Mouse (Mus musculus) spleen, postnatal 4 days (tissue): ENCODE results near the gene Gm49601.

ENCODE experiments used
- DNase-seq, 2 experiments: peaks; one replicate each; pipeline ENCODE4 v3.0.0; 2022; ENCODE audit warnings: low spot score in 2 of 2

The Gm49601 gene

DNA sequence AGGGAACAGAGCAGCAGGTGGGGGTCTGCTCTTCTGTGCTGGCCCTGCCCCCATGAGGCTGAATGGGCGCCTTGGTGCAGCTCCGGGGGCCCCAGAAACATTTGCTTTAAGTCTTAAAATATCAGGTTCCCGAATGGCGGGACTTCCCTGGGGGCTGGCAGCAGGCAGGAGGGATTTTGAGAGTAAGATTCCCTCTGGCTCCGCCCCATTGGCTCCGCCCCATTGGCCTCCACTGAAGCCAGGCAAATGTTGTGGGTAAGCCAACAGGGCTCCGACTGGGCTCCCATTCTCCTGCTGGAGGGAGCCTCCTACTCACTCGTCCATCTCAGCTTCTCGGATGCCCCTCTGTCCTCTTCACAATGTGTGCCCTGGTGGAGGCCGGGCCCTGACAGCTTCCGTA lies 18.0 kb downstream of the Gm49601 start:
- no peak for DNase-seq

DNA sequence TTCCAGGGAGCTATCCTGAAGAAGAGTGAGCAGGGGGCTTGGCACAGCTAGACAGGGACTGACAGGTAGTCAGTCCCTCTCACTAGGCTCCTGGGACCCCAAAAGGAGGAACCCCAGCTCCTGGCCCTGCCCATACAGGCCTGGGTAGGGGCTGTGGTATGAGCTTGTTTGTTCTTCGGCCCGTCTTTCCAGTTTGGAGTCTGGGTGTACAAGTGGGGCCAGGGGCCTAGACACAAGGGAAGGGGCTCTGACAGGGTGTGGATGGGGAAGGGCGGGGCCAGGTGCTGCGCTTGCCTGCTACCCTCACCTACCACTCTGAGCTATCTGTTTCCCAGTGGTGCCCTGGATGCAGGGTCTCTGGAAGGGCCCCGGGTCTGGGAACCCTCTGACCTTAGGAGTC lies 20.5 kb downstream of the Gm49601 start:
- no peak for DNase-seq

DNA sequence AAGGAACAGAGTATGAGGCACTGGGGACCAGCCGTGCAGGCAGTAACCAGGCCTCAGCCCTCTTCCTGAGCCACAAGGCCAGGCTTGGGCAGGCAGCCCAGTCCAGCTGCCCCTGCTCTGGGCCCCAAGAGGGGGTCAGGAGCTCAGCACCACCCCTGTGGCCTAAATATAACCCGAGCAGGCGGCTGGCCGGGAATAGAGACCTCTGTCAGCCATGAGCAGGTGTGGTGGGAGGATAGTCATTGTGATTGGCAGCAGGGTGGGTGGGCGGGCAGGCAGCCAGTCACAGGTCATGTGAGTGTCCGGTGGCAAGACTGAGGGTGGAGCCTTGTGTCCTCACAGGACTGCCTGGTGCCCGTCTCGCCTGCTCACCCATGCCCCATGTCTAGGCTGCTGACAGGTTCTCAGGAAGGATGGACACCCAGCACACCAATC lies 21.9 kb downstream of the Gm49601 start:
- no peak for DNase-seq

DNA sequence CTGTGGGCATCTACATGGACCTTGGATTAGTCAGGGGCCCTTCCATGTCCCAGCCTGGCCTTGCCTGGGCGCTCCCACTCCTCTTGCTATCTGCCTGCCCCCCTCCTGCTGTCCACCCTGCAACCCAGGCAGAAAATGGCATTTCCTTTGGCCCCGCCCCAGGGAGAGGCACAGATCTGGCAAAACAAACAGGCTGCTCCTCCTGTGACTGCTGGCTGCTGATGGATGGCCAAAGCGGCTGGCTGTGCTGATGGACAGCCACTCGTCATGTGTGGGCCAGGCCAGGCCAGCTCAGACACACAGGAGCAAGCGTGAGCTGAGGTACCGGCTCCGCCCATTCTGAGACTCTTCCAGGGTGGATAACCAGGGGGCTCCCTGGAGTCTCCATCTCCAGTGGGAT lies 24.8 kb downstream of the Gm49601 start:
- DNase-seq: no peak

DNA sequence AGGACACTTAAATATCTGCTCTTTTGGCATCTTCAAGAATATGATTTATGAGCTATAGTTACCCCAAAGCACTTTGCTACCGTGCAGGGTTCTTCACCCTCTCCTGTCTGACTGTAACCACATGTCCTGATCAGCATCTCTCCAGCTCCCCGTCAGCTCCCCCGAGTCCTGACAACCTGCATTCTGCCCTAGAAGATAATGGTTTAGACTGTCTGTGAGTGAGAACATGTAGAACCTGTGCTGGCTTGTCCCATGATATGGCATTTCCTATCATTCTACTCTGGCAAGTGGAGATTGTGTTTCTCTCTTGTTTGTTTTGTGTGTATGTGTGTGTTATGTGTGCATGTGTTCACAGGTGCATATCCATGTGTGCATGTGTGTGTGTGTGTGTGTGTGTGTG lies 28.2 kb downstream of the Gm49601 start:
- DNase-seq: no peak

DNA sequence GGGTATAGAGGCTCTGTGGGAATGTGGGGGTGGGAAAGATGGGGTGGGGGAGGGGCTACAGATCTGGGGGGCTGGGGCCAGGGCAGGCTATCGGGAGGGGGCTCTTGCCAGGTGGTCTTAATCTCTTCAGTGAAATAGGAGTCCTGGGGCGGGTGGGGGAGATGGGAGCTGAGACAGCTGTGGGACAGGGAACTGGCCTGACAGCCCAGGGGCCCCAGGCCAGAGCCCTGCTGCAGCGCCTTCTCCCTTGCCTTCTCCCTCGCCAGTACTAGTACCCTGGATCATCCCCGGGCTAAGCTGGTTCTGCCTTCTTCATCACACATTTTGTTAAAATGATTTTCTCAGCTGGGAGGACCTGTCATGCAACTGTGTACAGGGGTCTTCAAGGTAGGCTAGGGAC lies 30.0 kb downstream of the Gm49601 start:
- DNase-seq: no peak

DNA sequence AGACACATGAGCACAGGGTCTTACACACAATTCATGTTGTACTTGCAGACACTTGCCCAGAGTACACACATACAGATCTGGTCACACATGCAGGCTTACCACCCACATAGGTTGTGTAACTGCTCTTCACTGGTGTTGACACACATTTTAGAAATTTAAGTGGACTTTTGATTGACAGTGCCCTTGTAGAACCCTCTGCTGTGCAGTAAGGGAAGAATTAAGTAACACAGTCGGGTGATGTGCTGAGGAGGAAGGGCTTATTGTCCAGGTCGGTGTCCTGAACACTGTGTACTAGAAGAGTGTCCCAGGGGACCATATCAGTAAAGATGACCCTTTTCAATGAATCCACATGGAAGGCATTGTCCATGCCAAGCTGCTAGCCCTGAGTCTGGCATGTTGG lies 32.3 kb downstream of the Gm49601 start:
- no peak for DNase-seq

DNA sequence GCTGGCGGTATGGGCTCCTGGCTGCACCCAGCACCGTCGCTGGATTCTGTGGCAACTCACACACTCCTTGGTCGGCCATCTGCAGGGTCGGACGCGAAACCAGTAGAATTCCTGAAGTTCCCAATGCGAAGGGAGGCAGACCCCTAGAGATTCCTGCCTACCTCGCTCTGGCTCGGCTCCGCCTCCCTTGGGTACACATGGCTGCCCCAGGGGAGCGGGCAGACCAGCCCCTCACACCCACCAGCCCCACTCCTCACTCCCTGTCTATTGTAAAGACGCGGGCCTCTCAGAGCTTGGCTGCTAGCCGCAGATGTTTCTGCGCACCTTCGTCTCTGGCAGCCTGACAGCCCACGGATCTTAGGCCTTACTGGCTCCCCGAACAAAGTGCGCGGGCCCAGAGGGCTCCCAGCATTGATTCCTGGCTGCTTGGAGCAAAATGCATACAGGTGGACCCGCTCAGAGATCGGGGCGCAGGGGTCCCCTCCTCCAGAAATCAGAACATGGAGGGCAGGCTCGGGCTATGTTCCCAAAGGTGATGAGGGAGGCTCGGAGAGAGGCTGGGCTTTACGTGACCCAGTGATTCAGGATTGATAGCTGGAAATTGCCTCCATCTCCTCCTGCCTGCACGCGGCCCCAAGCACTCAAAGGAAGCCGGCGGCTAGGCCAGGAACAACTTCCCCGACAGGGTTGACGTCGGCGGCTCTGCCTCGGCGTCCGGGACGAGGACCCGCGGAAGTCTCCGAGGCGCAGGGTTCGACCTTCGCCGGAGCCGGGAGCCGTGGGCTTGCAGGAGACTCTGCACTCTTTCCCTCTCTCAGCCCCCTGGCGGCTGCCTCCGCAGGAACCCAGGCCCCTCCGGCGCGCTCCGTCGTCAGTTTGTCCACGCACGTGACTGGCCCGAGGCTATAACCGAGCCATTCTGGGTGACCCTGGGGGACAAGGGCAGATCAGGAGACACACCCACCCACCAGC lies 34.9 kb downstream of the Gm49601 start:
- no peak for DNase-seq

DNA sequence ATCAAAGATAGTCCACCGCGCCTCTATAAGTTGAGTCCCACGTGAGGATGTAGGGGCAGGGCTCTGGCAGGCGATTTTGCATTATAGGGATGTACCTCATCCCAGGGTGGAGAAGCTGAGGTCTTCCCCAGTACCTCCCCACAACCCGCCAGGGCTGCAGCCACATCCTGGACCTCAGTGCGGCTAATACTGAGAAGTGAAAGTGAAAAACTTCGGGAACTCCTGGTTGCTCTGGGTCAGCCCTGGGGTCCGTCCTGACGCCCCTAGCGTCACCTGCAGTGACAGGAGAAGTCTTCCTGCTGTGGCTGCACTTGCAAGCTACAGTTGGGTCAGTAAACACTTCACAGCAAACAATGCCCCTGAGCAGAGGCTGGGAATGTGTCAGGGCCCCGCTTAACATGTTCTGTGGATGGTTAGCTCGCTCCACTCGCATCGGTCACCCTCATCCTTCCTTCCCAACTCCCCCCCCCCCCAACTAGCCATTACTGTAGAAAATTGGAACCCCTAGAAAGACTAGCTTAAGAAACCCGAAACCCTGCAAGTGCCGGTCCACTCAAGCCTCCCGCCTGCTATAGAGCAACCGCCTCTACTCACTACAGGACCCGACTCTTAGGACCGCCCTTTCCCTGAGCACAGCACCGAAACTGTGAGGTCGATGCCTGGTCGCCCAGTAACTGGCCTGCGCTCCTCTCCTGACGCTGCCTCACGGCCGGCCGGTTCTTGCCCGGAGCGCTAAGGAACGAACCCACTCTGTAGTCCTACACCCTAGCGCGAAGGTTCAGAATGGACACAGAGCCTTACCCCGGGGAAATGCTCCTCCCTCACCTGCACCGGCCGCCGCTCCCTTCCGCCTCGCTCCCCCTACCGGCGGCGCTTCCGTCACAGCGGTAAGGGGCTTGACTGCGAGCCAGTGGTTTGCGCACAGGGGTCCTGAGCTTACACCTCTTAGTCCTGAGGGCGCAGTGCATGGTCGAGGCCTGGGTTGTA lies 36.1 kb downstream of the Gm49601 start, which contains the start of gene Tbx1:
Gene Tbx1, minus strand, starts transcription at position 868 of the 987 bp plus-strand sequence.
- DNase-seq: no peak

DNA sequence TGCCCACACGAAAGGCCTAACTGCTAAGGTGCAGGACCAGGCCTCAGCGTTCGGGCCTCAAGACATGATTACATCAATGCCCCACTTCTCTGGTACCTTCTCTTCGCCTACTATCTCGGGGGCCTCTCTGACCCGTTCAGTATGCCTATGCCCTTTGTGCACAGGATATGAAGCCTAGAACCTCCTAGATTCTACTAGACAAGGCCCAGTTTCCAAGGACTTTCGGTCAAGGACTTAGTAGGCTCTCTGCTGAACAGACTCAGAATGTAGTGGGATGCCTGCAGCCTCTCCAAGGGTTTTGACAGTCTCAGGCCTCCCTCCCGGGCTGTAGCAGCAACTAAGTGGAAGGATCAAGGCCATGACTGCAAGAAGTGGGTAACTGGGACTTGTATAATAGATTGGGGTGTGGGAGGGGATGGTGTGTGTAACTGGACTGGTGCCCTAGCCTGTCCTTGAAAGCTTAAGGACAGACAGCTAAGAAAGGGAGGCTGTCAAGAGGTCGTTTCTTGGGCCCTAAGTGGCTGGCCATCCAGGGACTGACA lies 37.1 kb downstream of the Gm49601 start:
- DNase-seq: no peak

DNA sequence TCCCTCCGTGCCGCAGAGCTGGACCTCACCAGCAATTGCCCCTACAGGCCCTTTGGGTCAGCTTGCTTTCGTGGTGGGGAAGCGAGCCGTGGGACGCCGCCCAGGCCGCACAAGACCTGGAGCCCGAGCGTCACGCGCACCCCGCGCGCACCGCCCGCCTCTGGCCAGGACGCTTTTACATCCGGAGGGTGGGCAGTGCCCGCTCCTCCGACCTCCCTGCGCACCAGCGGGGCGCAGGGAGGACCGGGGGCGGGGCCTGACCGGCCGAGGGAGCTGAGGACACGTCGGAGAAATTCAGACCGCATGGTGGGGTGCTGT lies 37.5 kb downstream of the Gm49601 start:
- no peak for DNase-seq

DNA sequence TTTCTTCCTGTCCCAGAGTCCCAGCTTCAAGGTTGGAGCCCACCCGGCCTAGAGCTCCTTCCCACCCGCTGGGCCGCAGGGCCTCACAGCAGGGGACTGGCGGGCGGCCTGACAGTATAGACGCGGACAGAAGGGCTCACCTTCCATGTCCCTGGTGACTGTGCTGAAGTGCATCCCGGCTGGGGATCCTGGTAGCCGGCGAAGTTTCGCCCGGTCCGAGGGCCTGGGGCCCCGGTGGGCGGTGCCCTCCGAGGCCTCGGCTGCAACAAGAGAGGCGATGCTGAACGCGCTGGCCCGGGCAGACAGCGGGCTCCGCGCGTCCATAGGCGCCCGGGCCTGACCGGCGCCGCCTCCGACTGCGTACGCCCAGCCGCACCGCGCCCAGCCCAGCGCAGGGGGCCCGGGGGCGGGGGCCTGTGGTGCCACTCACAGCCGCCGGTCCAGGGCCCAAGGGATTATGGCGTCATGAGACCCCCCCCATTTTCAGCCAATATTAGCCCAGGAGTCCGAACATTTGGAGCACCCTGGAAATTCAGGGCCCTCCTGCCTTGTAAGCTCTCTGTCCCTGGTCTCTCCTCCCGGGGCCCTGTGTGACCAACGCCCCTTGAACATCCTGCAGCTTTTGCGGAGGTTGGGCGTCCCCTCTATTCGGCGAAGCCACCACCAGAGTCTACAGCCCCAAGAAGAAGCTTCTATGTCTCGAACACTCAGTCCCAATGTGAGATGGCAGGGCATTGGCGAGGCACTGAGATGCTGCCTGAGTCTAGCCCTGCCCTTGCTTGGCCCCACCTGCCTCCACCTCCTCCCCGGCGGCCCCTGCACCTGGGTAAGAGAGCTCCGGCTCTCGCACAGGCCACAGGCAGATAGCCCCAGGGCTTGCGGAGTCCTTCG lies 38.1 kb downstream of the Gm49601 start:
- DNase-seq: no peak

DNA sequence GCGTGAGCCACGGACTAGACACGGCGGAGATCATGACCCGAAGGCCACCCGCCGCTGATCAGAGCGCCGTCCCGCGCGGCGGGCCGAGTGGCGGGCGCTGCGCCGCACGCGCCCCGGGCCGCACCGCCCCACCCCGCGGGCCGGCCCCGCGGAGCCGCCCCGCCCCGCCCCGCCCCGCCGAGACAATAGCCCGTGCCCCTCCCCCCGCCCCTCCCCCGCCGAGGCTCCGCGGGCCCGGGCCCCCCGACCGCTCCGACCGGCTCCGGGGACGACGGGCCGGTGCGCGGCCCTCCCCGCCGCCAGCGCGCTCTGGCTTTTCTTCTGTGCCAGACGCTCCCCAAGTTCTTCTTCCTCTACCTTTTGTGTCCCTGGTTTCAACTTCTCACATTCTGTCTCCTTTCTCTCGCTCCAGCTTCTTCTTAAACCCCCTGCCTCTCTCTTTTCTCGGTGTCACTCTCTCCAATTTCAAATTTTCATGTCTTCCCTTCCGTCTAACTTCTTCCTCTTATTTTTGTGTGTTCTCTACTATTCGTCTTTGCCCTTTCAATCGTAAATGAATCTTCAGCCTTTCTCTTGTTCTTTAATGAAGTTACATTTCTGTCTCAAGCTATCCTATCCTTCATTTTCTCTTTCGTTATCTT lies 39.2 kb downstream of the Gm49601 start:
- DNase-seq: no peak

DNA sequence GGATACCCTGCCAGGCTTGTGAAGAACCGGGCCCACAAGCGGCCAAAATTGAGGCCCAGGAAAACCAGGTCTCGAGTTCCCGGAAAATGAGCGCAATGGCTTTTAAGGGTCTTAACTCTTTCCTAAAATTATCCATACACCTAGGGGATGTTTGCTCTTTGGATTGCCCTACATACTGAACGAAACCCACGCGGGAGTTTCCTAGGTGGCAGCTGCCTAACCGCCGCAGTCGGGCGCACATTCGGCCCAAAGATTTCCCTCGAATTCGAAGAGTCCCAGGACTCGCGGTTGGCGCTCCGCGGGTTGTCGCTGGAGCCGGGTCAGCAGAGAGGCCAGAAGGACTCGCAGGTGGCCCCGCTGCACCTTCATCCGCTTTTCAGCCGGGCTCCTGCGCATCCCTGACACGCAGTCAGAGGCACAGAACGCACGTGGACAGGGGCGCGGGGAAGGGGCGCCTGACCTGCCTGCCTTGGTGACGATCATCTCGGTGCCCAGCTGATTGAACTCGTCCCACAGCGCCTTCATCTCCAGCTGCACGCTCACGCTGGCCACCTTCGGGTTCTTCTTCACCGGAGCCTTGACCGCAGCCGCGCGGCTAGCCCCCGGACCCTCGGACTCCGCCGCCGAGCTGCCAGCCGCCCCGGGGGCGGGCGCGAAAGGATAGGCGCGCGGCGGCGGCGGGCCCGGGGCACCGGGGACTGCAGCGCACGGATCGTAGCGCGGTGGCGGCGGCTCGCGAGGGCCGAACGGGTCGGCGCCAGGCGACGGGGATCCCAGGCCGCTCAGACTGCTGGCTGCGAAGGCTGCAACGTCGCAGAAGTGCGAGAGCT lies 39.9 kb downstream of the Gm49601 start:
- DNase-seq: no peak

DNA sequence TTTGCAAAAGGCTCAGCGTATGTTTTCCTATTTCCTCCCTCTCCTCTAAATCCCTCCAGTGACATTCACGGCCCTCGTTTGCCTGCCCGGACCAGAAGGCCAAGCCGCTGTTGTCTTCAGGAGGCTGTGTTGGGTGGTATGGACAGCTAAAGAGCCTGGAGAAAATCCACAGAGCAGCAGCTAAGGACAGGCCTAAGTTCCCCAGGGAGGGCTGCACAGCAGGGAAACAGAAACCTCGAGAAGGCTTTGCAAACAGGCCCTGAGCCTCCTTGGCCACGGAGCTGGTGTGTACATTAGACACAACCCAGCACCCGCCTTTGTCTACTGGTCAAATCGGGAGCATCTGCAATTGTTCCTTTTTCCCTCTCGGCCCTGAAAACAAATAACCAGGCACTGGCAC lies 40.6 kb downstream of the Gm49601 start:
- no peak for DNase-seq

DNA sequence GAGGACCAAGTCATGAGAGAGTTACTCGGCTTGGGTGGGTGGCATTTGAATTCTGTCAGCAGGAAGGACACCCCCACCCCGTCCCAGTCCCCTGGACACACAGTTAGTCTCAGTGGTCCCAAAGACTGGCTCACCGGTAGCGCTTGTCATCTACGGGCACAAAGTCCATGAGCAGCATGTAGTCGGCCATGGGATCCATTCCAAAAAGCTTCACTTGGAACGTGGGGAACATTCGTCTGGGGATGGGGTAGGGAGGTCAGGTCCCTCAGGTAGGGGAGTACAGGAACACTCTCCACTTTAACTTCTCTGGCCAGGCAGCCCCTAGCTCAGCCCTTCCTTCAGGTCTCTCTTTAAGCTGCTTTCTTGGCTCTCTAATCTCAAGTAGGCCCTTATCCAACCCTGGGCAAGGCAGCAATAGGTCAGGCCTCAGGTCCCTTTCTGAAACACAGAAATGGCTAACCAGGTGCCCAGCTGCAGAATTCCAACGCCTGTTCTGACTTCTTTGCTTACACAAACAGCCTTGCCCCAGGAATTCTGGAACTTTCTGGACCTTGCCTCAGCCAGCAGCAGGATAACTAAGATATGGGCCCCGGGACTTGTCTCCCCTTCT lies 41.2 kb downstream of the Gm49601 start:
- DNase-seq: no peak

DNA sequence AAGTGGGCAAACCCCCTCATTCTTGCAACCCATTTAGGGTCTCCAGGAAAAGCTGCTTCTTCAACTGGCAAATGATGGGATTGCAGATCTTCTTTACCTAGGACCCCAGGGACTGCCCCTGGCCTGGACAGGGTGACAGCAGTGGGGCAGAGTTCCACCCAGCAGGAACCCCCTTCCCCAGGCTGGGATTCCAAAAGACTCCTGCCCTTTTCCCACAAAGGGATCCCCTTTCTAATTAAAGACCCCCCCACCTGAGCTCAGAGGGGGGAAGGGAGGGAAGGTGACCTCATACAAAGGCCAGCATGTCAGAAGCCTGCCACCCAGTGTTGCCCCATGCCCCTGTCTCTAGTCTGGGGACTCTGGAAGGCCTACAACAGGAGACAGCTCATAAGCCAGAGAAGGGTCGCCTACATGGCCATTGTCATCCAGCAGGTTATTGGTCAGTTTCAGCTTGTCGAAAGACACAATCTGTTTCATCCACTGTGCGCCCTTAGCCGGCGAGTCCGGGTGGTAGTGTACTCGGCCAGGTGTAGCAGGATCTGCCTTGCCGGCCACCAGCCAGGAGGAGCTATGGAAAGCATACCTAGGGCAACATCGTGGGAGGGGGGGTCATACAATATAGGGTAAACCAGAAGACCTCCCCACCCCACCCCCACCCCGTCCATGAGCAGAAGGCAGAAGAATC lies 42.4 kb downstream of the Gm49601 start:
- DNase-seq: no peak

DNA sequence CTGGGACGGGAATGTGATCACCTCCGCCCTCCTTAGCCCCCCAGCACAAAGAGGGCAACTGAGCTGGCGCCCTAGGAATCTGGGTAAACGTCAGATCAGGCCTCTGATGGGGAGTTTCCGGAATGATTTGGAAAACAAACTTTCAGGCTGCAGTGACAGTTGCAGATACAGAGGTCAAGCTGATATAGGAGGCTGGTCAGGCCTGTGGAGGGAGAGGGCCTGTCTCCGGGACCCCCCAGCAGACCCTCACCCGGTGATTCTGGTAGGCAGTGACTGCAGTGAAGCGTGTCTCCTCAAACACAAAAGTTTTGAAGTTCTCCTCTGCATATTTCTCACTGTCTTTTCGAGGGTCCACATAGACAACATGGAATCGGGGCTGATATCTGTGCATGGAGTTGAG lies 43.1 kb downstream of the Gm49601 start:
- no peak for DNase-seq
